Mouse (Mus musculus) midbrain, embryonic 13.5 days (tissue): ENCODE data around the gene Zcchc9. TPM values are rescaled to one million over a fixed set of nuclear protein-coding genes. Genes with fewer than 3 reads are reported as not detected.
"Not testable (repeated sequence)": the region's sequence is repeated elsewhere in the genome, so short reads cannot be mapped to it uniquely, and the experiment has no call there.

Source experiments
- ATAC-seq: fragments of 200-750 bp; cut with Nextera tagmentation; 2 replicates; pipeline ENCODE4 v1.8.0; 2017; ENCODE audit warnings: mild to moderate bottlenecking, moderate TSS enrichment, moderate library complexity
- H3K27ac ChIP-seq: fragments of 300-500 bp; sonication (generic); 2 replicates; pipeline ENCODE4 v1.5.1; 2015; ENCODE audit warnings: inconsistent platforms, mild to moderate bottlenecking, moderate library complexity
- H3K27me3 ChIP-seq: fragments of 300-500 bp; sonication (generic); 2 replicates; pipeline ENCODE4 v1.6.1; 2015; ENCODE audit warnings: mild to moderate bottlenecking, inconsistent platforms
- H3K36me3 ChIP-seq: fragments of 300-500 bp; sonication (generic); 2 replicates; pipeline ENCODE4 v1.6.1; 2015; ENCODE audit warnings: mild to moderate bottlenecking, inconsistent platforms
- H3K4me1 ChIP-seq: fragments of 300-500 bp; sonication (generic); replicated peaks from 2 replicates; pipeline ENCODE4 v1.6.1; 2015; ENCODE audit warnings: inconsistent platforms
- H3K4me2 ChIP-seq: fragments of 300-500 bp; sonication (generic); replicated peaks from 2 replicates; pipeline ENCODE4 v1.6.1; 2015; ENCODE audit warnings: moderate library complexity, mild to moderate bottlenecking, inconsistent platforms
- H3K4me3 ChIP-seq: fragments of 300-500 bp; sonication (generic); replicated peaks from 2 replicates; pipeline ENCODE4 v1.5.1; 2015; ENCODE audit warnings: mild to moderate bottlenecking, inconsistent platforms
- H3K9ac ChIP-seq: fragments of 300-500 bp; sonication (generic); replicated peaks from 2 replicates; pipeline ENCODE4 v1.6.1; 2015; ENCODE audit warnings: mild to moderate bottlenecking, inconsistent platforms
- H3K9me3 ChIP-seq: fragments of 300-500 bp; sonication (generic); 2 replicates; pipeline ENCODE4 v1.6.1; 2016; ENCODE audit warnings: mild to moderate bottlenecking, inconsistent platforms
- WGBS: fragments of 180-500 bp; shearing (Covaris S2); methylation state at CpG from one replicate; pipeline ENCODE4 v1.1.7; 2015; 5-methylcytosine and 5-hydroxymethylcytosine counted together
- polyA plus RNA-seq: library from polyadenylated mRNA; unstranded; fragments of >200 nt; fragmentation: Nextera tagmentation; extraction: Ambion mirVana; gene quantifications from 2 replicates; pipeline ENCODE4 v1.2.1, GENCODE M21; 2015

The Zcchc9 gene
- polyA plus RNA-seq, 1 experiment from 2014 or later = 27.2 TPM

GRCm38 (mm10) chr13:91796003-91796402 lies 11.5 kb downstream of the Zcchc9 start:
- H3K4me1 ChIP-seq = no peaks in the 10 kb centered on the region
- peaks cover 71% of the 10 kb centered on the region for H3K36me3 ChIP-seq
- no peak overlapping the region for H3K9ac ChIP-seq
- H3K4me2 ChIP-seq = no peak overlapping the region
- H3K27me3 ChIP-seq = no peaks in the 10 kb centered on the region
- WGBS = 88% methylated on average over 6 of the region's 6 CpGs
- H3K9me3 ChIP-seq = no peaks in the 10 kb centered on the region
- H3K27ac ChIP-seq = no peak overlapping the region
- H3K4me3 ChIP-seq = no peak overlapping the region
- ATAC-seq = no peak

- Histone ChIP-seq H3K27ac (no peak overlapping the region), H3K4me3 (no peak overlapping the region), H3K4me2 (no peak overlapping the region), H3K9me3 (no peaks in the 10 kb centered on the region), H3K9ac (no peak overlapping the region), H3K4me1 (no peaks in the 10 kb centered on the region), H3K27me3 (no peaks in the 10 kb centered on the region), H3K36me3 (peaks cover 67% of the 10 kb centered on the region)
- ATAC-seq = no peak
- 93% methylated on average over 10 of the region's 10 CpGs for WGBS
These were observed 11.9 kb downstream of the Zcchc9 start for GRCm38 (mm10) chr13:91795593-91795992.

DNA sequence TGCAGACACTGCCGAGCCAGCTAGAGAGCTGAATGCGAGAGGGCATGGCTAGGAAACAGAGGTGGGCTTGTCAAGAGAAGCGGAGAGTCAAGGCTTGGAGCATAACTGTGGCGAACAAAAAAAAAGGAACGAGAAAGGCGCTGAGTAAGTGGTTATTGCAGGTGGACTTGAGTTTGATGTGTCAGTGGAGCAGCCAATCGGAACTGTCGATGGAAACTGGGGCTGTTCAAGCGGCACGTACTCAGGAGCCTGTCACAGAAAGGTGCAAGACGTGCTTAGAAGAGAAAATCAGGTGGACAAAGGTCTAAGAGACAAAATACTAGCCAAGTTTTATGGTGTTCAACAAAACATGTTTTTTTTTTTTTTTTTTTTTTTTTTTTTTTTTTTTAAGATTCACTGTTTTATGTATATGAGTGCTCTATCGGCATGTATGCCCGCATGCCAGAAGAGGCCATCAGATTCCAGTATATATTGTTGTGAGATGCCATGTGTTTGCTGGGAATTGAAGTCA lies 12.5 kb downstream of the Zcchc9 start:
- ATAC-seq = no peak
- Histone ChIP-seq H3K27ac (no peak overlapping the region), H3K27me3 (no peaks in the 10 kb centered on the region), H3K9me3 (no peaks in the 10 kb centered on the region), H3K36me3 (peaks cover 61% of the 10 kb centered on the region), H3K4me2 (no peak overlapping the region), H3K4me3 (no peak overlapping the region), H3K9ac (no peak overlapping the region), H3K4me1 (no peaks in the 10 kb centered on the region)
- WGBS = 95% methylated on average over 13 of the region's 13 CpGs

GRCm38 (mm10) chr13:91792035-91792434 lies 15.5 kb downstream of the Zcchc9 start:
- peaks cover 32% of the 10 kb centered on the region for H3K36me3 ChIP-seq
- no peaks in the 10 kb centered on the region for H3K4me1 ChIP-seq
- no peak overlapping the region for H3K27ac ChIP-seq
- H3K27me3 ChIP-seq = no peaks in the 10 kb centered on the region
- H3K4me3 ChIP-seq = no peak overlapping the region
- no peak overlapping the region for H3K9ac ChIP-seq
- no peak overlapping the region for H3K4me2 ChIP-seq
- ATAC-seq = no peak
- 87% methylated on average over 1 of the region's 1 CpGs for WGBS
- no peaks in the 10 kb centered on the region for H3K9me3 ChIP-seq

DNA sequence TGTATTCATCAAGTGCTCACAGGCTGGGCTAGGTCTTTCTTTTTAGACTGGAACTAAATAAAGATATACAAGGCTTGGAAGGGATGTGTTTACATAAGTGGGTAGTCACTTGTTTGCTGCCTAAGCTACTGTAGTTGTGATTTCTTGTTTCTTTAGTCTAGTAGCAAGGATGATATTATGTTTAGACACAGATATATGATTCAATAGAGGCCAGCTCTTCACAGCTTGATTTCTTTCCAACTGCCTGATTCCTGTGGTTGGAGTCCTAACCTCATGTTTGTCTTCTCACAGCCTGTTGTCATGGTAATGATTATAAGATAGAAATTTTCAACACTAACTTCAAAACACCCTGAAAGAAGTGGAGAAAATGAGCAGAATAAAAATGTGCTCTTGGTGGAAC lies 27.6 kb downstream of the Zcchc9 start:
- H3K4me2 ChIP-seq = no peak overlapping the region
- H3K4me3 ChIP-seq = no peak overlapping the region
- H3K27ac ChIP-seq = no peak overlapping the region
- H3K9me3 ChIP-seq = no peaks in the 10 kb centered on the region
- no peak overlapping the region for H3K9ac ChIP-seq
- ATAC-seq = no peak
- H3K4me1 ChIP-seq = no peaks in the 10 kb centered on the region
- H3K27me3 ChIP-seq = no peaks in the 10 kb centered on the region
- H3K36me3 ChIP-seq = no peaks in the 10 kb centered on the region

DNA sequence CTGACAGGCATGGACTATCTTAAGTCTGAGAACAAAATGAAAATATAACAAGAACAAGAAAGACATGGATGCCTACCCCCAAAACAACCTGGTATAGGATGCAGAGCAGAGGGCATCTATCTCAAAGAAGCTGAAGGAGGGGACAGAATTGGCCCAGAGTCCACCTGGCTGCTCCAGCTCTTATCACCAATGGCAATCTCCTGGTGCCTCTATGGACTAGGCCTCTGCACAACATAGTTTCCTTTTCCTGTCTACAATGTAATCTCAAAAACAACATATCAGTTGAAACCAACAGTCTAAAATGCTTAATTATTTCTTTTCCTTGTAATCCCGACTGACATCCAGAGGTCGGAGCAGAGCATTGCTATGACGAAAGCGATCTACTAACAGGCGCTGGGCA lies 29.4 kb downstream of the Zcchc9 start:
- no peak overlapping the region for H3K27ac ChIP-seq
- no peak overlapping the region for H3K9ac ChIP-seq
- no peak overlapping the region for H3K4me3 ChIP-seq
- ATAC-seq = no peak
- no peak overlapping the region for H3K4me2 ChIP-seq
- 93% methylated on average over 5 of the region's 5 CpGs for WGBS
- H3K9me3 ChIP-seq = no peaks in the 10 kb centered on the region
- no peaks in the 10 kb centered on the region for H3K27me3 ChIP-seq
- H3K36me3 ChIP-seq = no peaks in the 10 kb centered on the region
- no peaks in the 10 kb centered on the region for H3K4me1 ChIP-seq

- Histone ChIP-seq H3K36me3 (no peaks in the 10 kb centered on the region), H3K4me3 (no peak overlapping the region), H3K27me3 (no peaks in the 10 kb centered on the region), H3K9me3 (no peaks in the 10 kb centered on the region), H3K9ac (no peak overlapping the region), H3K4me1 (no peaks in the 10 kb centered on the region), H3K4me2 (no peak overlapping the region), H3K27ac (no peak overlapping the region)
- ATAC-seq = no peak
- WGBS = 80% methylated on average over 9 of the region's 9 CpGs
These were observed 38.5 kb downstream of the Zcchc9 start for GRCm38 (mm10) chr13:91768683-91769651.

- Histone ChIP-seq H3K27ac (no peak overlapping the region), H3K4me1 (no peaks in the 10 kb centered on the region), H3K4me2 (no peak overlapping the region), H3K36me3 (no peaks in the 10 kb centered on the region), H3K27me3 (no peaks in the 10 kb centered on the region), H3K9ac (no peak overlapping the region), H3K4me3 (no peak overlapping the region), H3K9me3 (no peaks in the 10 kb centered on the region)
- WGBS = 92% methylated on average over 4 of the region's 4 CpGs
- ATAC-seq = no peak
These were observed 41.9 kb downstream of the Zcchc9 start for GRCm38 (mm10) chr13:91765627-91766026.

- H3K9ac ChIP-seq, H3K9me3 ChIP-seq, H3K36me3 ChIP-seq, ATAC-seq, H3K27ac ChIP-seq, H3K4me2 ChIP-seq, H3K4me1 ChIP-seq, H3K4me3 ChIP-seq, H3K27me3 ChIP-seq: not testable (repeated sequence)
- WGBS = 89% methylated on average over 3 of the region's 3 CpGs
These were observed 43.9 kb downstream of the Zcchc9 start for GRCm38 (mm10) chr13:91763654-91764053.

DNA sequence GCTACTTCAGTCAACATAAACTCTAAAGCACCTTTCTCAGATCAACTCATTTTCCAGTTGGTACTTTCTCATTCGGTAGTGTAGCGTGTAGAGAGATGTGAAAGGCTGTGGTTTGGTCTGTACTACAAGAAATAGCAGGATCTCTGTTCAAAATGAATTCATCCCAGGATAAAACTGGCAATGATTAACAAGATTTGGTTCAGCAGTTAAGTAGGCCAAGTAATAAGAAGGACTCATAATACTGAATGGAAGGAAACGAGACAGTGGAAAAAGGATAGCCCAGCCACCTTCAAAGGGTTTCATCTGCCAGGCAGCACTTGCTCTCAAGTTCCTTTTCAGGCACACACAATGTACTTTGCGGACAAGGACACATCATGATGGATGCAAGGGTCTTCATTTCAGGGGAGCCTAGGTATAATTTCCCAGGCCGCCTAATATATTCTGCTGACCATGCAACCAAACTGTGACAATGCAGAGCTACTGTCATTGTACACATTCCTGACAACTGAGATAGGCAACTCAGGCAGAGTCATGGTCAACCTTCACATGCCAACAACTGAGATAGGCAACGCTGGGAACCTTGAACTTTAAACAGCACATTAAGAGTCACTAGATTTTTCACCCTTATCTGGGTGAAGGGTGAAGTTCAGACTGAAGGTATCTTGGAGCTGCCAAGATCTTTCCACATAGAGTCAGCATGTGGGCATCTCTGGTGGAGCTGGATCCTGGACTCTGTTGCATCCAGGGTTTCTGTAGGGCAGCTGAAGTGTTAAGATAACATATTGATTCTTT lies 45.7 kb downstream of the Zcchc9 start:
- 94% methylated on average over 6 of the region's 6 CpGs for WGBS
- no peak for ATAC-seq

DNA sequence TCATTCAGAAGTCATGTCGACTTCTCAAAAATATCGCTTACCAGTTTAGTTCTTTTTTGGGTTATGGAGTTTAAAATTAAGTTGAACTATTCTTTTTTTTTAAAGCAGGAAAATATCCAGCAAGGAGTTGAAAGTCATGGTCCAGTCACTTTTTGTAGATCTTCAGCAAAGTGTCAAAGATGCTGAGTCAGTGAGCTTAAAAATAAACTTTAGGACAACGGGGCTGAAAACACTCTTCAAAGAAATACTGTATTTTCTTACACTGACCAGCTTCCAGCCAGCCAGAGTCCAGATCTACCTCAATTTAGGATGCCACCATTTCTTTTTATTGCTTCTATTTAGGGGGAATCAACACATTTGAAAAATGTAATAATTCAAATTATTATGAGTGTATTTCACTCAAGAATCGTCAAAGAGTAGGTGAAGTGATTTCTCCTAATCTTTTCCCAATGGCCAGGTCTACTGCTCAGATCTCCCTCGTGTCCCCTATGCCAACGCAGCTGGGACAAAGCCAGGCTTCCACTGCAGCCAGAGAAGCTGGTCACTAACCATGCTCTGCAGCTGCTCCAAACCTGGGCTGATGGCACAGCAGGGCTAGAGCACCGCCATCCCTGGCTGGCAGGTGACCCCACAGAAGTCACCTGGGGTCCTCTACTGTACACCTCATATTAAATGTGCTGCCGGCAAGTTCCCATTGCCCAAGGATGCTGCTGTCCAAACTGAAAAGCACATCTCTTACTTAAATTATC lies 47.0 kb downstream of the Zcchc9 start:
- no peaks in the 10 kb centered on the region for H3K27me3 ChIP-seq
- H3K4me1 ChIP-seq = no peaks in the 10 kb centered on the region
- ATAC-seq = no peak
- H3K9me3 ChIP-seq = no peaks in the 10 kb centered on the region
- no peak overlapping the region for H3K9ac ChIP-seq
- WGBS = 90% methylated on average over 8 of the region's 8 CpGs
- no peaks in the 10 kb centered on the region for H3K36me3 ChIP-seq
- H3K4me2 ChIP-seq = no peak overlapping the region
- H3K4me3 ChIP-seq = no peak overlapping the region
- H3K27ac ChIP-seq = no peak overlapping the region

More for the DNA sequence above, 45.7 kb downstream of the Zcchc9 start:
- no peak overlapping the region for H3K9ac ChIP-seq
- no peak overlapping the region for H3K4me3 ChIP-seq
- H3K27me3 ChIP-seq = no peaks in the 10 kb centered on the region
- no peaks in the 10 kb centered on the region for H3K4me1 ChIP-seq
- no peaks in the 10 kb centered on the region for H3K9me3 ChIP-seq
- no peak overlapping the region for H3K4me2 ChIP-seq
- H3K27ac ChIP-seq = no peak overlapping the region
- no peaks in the 10 kb centered on the region for H3K36me3 ChIP-seq
